Mouse (Mus musculus) forebrain, postnatal 0 days (tissue): Measurements from ENCODE around the gene Gbp5. TPM values are rescaled to one million over a fixed set of nuclear protein-coding genes. Genes with fewer than 3 reads are reported as not detected.

ENCODE experiments used
- ATAC-seq: fragments of 200-750 bp; cut with Nextera tagmentation; 2 replicates; pipeline ENCODE4 v1.8.0; 2017; ENCODE audit warnings: mild to moderate bottlenecking, moderate library complexity
- DNase-seq: peaks from one replicate; pipeline ENCODE4 v3.0.0-alpha.2; 2015
- H3K27ac ChIP-seq: fragments of 300-500 bp; sonication (generic); 2 replicates; pipeline ENCODE4 v1.5.1; 2014; ENCODE audit warnings: low read depth, mild to moderate bottlenecking, antibody characterized with exemption, low read length, moderate library complexity, mixed read lengths
- H3K27me3 ChIP-seq: fragments of 300-500 bp; sonication (generic); 2 replicates; pipeline ENCODE4 v1.6.1; 2014; ENCODE audit warnings: mild to moderate bottlenecking, low read length, mixed read lengths; ENCODE audit not compliant: insufficient read depth
- H3K36me3 ChIP-seq: fragments of 300-500 bp; sonication (generic); 2 replicates; pipeline ENCODE4 v1.6.1; 2014; ENCODE audit warnings: mild to moderate bottlenecking, moderate library complexity; ENCODE audit not compliant: insufficient read depth
- H3K4me1 ChIP-seq: fragments of 300-500 bp; sonication (generic); 2 replicates; pipeline ENCODE4 v1.6.1; 2014; ENCODE audit warnings: antibody characterized with exemption; ENCODE audit not compliant: insufficient read depth
- H3K4me2 ChIP-seq: fragments of 300-500 bp; sonication (generic); 2 replicates; pipeline ENCODE4 v1.6.1; 2014; ENCODE audit warnings: low read depth, mild to moderate bottlenecking, moderate library complexity
- H3K4me3 ChIP-seq: fragments of 300-500 bp; sonication (generic); 2 replicates; pipeline ENCODE4 v1.5.1; 2014; ENCODE audit warnings: low read depth, low read length, mixed read lengths
- H3K9ac ChIP-seq: fragments of 300-500 bp; sonication (generic); 2 replicates; pipeline ENCODE4 v1.6.1; 2014; ENCODE audit warnings: mild to moderate bottlenecking
- H3K9me3 ChIP-seq: fragments of 300-500 bp; sonication (generic); 2 replicates; pipeline ENCODE4 v1.6.1; 2016; ENCODE audit warnings: low read length
- CTCF ChIP-seq: sonication (generic); IDR thresholded peaks from 2 replicates; pipeline ENCODE4 v1.5.1; 2016; ENCODE audit warnings: antibody characterized with exemption, control low read depth, low read depth
- WGBS: fragments of 180-500 bp; shearing (Covaris S2); extraction: QIAGEN DNeasy Blood & Tissue Kit; methylation state at CpG from one replicate; pipeline ENCODE4 v1.1.7; 2014; 5-methylcytosine and 5-hydroxymethylcytosine counted together
- polyA plus RNA-seq: library from polyadenylated mRNA; unstranded; fragments of >200 nt; fragmentation: Nextera tagmentation; extraction: Ambion mirVana; gene quantifications from 2 replicates; pipeline ENCODE4 v1.2.1, GENCODE M21; 2015
- total RNA-seq: library from RNA; depleted of rRNA; stranded (reverse); fragments of >200 nt; gene quantifications from 2 replicates; pipeline ENCODE4 v1.2.3, GENCODE M21; 2014

The Gbp5 gene
- total and polyA plus RNA-seq, 2 experiments from 2014 or later = 0.25 to 0.29 TPM

GRCm38 (mm10) chr3:142478360-142478759 is 15.4 kb upstream of the Gbp5 start:
- Histone ChIP-seq H3K9ac (no peak overlapping the region), H3K36me3 (no peaks in the 10 kb centered on the region), H3K4me3 (no peak overlapping the region), H3K9me3 (no peaks in the 10 kb centered on the region), H3K27ac (no peak overlapping the region), H3K4me2 (no peak overlapping the region), H3K4me1 (no peaks in the 10 kb centered on the region), H3K27me3 (no peaks in the 10 kb centered on the region)
- ATAC-seq (no peak), DNase-seq (no peak)
- no peak for TF ChIP-seq CTCF
- WGBS = 93% methylated on average over 1 of the region's 1 CpGs

GRCm38 (mm10) chr3:142490465-142490864 is 3.3 kb upstream of the Gbp5 start:
- Histone ChIP-seq H3K36me3 (no peaks in the 10 kb centered on the region), H3K4me3 (no peak overlapping the region), H3K4me2 (no peak overlapping the region), H3K4me1 (no peaks in the 10 kb centered on the region), H3K9me3 (no peaks in the 10 kb centered on the region), H3K27me3 (no peaks in the 10 kb centered on the region), H3K27ac (no peak overlapping the region), H3K9ac (no peak overlapping the region)
- WGBS = 82% methylated on average over 1 of the region's 1 CpGs
- peak; percentile 87 for TF ChIP-seq CTCF
- DNase-seq (peak; percentile 66), ATAC-seq (peak; percentile 71)

GRCm38 (mm10) chr3:142495146-142495655 is 1.4 kb downstream of the Gbp5 start:
- DNase-seq = no peak
- H3K4me3 ChIP-seq = no peak overlapping the region
- no peak for TF ChIP-seq CTCF
- no peak overlapping the region for H3K4me2 ChIP-seq
- H3K27me3 ChIP-seq = no peaks in the 10 kb centered on the region
- H3K27ac ChIP-seq = no peak overlapping the region
- no peaks in the 10 kb centered on the region for H3K9me3 ChIP-seq
- H3K9ac ChIP-seq = no peak overlapping the region
- no peak for ATAC-seq
- H3K36me3 ChIP-seq = no peaks in the 10 kb centered on the region
- 91% methylated on average over 5 of the region's 5 CpGs for WGBS
- no peaks in the 10 kb centered on the region for H3K4me1 ChIP-seq

- WGBS = 53% methylated on average over 14 of the region's 14 CpGs
- Histone ChIP-seq H3K9me3 (no peaks in the 10 kb centered on the region), H3K4me2 (peak overlapping the region; percentile 27), H3K27me3 (no peaks in the 10 kb centered on the region), H3K9ac (no peak overlapping the region), H3K4me1 (no peaks in the 10 kb centered on the region), H3K4me3 (0 out of 2 replicates have a peak overlapping the region, but pooled peaks have one; percentile 5), H3K27ac (no peak overlapping the region), H3K36me3 (no peaks in the 10 kb centered on the region)
- no peak for DNase-seq
- TF ChIP-seq CTCF = no peak
- ATAC-seq = no peak
Observed at GRCm38 (mm10) chr3:142496113-142497101, 2.6 kb downstream of the Gbp5 start.

GRCm38 (mm10) chr3:142497123-142497841 is 3.5 kb downstream of the Gbp5 start:
- WGBS = 46% methylated on average over 15 of the region's 15 CpGs
- TF ChIP-seq CTCF = no peak

GRCm38 (mm10) chr3:142498941-142499340 is 5.2 kb downstream of the Gbp5 start:
- 0 out of 2 replicates have a peak, but pooled peaks have one; percentile 18 for ATAC-seq
- H3K9me3 ChIP-seq = no peaks in the 10 kb centered on the region
- WGBS = 62% methylated on average over 5 of the region's 5 CpGs

More at GRCm38 (mm10) chr3:142497123-142497841, 3.5 kb downstream of the Gbp5 start:
- Histone ChIP-seq H3K9ac (no peak overlapping the region), H3K27ac (no peak overlapping the region), H3K4me1 (no peaks in the 10 kb centered on the region), H3K4me3 (0 out of 2 replicates have a peak overlapping the region, but pooled peaks have one; percentile 5), H3K4me2 (peak overlapping the region; percentile 27), H3K36me3 (no peaks in the 10 kb centered on the region), H3K9me3 (no peaks in the 10 kb centered on the region), H3K27me3 (no peaks in the 10 kb centered on the region)
- ATAC-seq (no peak), DNase-seq (no peak)

More at GRCm38 (mm10) chr3:142498941-142499340, 5.2 kb downstream of the Gbp5 start:
- H3K4me2 ChIP-seq = no peak overlapping the region
- no peak overlapping the region for H3K4me3 ChIP-seq
- H3K4me1 ChIP-seq = no peaks in the 10 kb centered on the region
- H3K27ac ChIP-seq = no peak overlapping the region
- H3K27me3 ChIP-seq = no peaks in the 10 kb centered on the region
- DNase-seq = peak; percentile 21
- no peak overlapping the region for H3K9ac ChIP-seq
- TF ChIP-seq CTCF = no peak
- H3K36me3 ChIP-seq = no peaks in the 10 kb centered on the region
